ENCODE assay signal across 18 mouse cellular contexts in the genomic region with DNA sequence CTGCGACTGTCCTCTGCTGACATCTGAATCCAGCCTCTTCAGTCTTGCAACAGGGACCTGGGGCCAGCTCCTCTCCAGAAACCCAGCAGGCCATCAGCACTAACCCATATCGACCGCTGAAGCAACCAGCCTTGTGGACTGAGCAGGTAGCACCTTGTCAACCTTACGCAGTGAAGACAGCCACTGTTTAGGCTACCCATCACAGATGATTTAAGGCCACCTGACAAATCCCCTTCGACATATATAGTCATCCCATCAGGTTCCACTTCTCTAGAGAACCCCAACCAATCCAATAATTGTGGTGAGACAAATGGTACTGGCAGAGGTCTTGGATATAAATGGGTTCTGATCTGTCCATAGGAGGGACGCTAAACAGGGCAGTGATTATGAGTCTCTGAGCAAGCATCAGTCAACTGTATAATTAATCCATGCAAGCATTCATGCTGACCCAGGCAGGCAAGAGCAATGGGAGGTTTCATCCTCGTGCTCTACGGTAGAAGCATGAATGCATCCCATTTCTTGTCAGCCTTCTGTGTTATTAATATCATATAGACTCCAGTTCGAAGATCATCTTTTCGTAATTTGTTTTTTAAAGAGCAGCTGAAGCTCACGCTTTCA.
"Had no signal": no experiment of that assay in that cellular context is flagged by ENCODE, and none has a peak within 500 bp of the region (broad histone marks: within the 10 kb centered on the region; RNA-seq: fewer than 3 reads in every experiment).

No protein-coding gene starts in this region.

- H3K27ac ChIP-seq: kidney, postnatal 0 days; layer of hippocampus, adult 2 months; left cerebral cortex, adult 2 months; limb, embryonic 12.5 days; limb, embryonic 15.5 days; liver, embryonic 14.5 days; macrophage; midbrain, embryonic 12.5 days; stomach, embryonic 15.5 days had no signal

- ATAC-seq: liver, postnatal 0 days; lung, postnatal 0 days had no signal

- H3K9ac ChIP-seq: limb, embryonic 12.5 days; limb, embryonic 15.5 days; liver, embryonic 14.5 days; liver, postnatal 0 days; lung, embryonic 14.5 days; midbrain, embryonic 12.5 days; stomach, embryonic 15.5 days had no signal

- H3K4me3 ChIP-seq: layer of hippocampus, adult 2 months; left cerebral cortex, adult 2 months; limb, embryonic 12.5 days; limb, embryonic 15.5 days; midbrain, embryonic 12.5 days; stomach, embryonic 15.5 days had no signal

- H3K9me3 ChIP-seq: limb, embryonic 12.5 days; limb, embryonic 15.5 days; midbrain, embryonic 12.5 days; stomach, embryonic 15.5 days had no signal

- DNase-seq: kidney, postnatal 25 days; layer of hippocampus, adult 9-11 months; liver, postnatal 0 days; lung, embryonic 14.5 days; right cerebral cortex, postnatal 25 days; spleen, adult 18-20 months; thymus, postnatal 25 days had no signal

- H3K36me3 ChIP-seq: limb, embryonic 12.5 days; limb, embryonic 15.5 days; midbrain, embryonic 12.5 days; stomach, embryonic 15.5 days had no signal

- H3K4me2 ChIP-seq: limb, embryonic 12.5 days; limb, embryonic 15.5 days; liver, embryonic 11.5 days; lung, embryonic 14.5 days; midbrain, embryonic 12.5 days; stomach, embryonic 15.5 days had no signal

- H3K4me1 ChIP-seq: limb, embryonic 12.5 days; limb, embryonic 15.5 days; midbrain, embryonic 12.5 days; stomach, embryonic 15.5 days had no signal

- H3K27me3 ChIP-seq: limb, embryonic 12.5 days; limb, embryonic 15.5 days; midbrain, embryonic 12.5 days; stomach, embryonic 15.5 days had no signal
